Mouse (Mus musculus) spleen, adult 2 months (tissue): ENCODE data around the gene Cphx3.
"Not testable (repeated sequence)": the region's sequence is repeated elsewhere in the genome, so short reads cannot be mapped to it uniquely, and the experiment has no call there.

Source experiments
- CTCF ChIP-seq: fragments of 200-500 bp; IDR thresholded peaks from 2 replicates; pipeline ENCODE4 v1.5.1; 2011; ENCODE audit warnings: mild to moderate bottlenecking, inconsistent platforms; ENCODE audit not compliant: insufficient read depth, insufficient read length, insufficient replicate concordance; ENCODE audit errors: extremely low read depth
- POLR2A ChIP-seq: fragments of 200-500 bp; IDR thresholded peaks from 2 replicates; pipeline ENCODE4 v1.6.1; 2011; ENCODE audit warnings: low read depth, low read length, inconsistent platforms

- not testable (repeated sequence) for TF ChIP-seq POLR2A, CTCF
These were observed 124.8 kb downstream of the Cphx3 start, which contains the start of gene Tmem254b for GRCm38 (mm10) chr14:26206926-26207247.
